Mouse (Mus musculus) bone marrow macrophage, adult 2 months (primary cell): ENCODE results near the gene Btbd7.

Experiments
- CTCF ChIP-seq: IDR thresholded peaks from 2 replicates; pipeline ENCODE4 v1.5.1; 2012; ENCODE audit warnings: low read depth, mild to moderate bottlenecking, low read length, moderate library complexity
- POLR2A ChIP-seq: IDR thresholded peaks from 2 replicates; pipeline ENCODE4 v1.6.1; 2012; ENCODE audit warnings: mild to moderate bottlenecking, low read depth, low read length, borderline replicate concordance

DNA sequence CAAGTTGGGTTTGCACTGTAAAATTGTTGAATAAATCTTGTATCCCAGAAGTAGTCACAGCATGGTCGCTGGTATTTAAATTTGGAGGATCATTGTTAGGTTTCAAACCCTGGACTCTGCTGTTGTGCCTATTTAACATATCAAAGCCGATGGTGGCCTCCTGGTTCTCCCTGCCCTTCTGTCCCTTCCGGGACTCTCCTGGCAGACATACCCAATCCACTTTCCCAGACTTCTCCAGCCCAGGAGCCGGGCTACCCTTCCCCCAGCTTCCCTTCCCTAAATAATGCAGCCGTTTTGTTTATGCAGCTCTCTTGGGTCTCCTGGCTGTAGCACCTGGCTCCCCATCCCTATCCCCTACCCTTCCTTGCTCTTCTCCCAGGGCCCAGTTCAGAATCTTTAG lies 119.3 kb downstream of the Btbd7 start:
- TF ChIP-seq CTCF (no peak), POLR2A (no peak)
